Mouse (Mus musculus) ES-Bruce4 (cell line): Measurements from ENCODE around the gene Efnb2. TPM values are rescaled to one million over a fixed set of nuclear protein-coding genes. Genes with fewer than 3 reads are reported as not detected.
A peak's percentile ranks its signal among the peaks of the same experiment; 100 is the strongest.

Source experiments
- H3K27ac ChIP-seq: 2 replicates; pipeline ENCODE4 v1.5.1; 2012; ENCODE audit warnings: low read length, inconsistent platforms; ENCODE audit not compliant: insufficient read depth
- H3K27me3 ChIP-seq: 2 replicates; pipeline ENCODE4 v1.6.1; 2012; ENCODE audit warnings: mild to moderate bottlenecking, low read length, inconsistent platforms; ENCODE audit not compliant: control insufficient read depth, poor library complexity, insufficient read depth, severe bottlenecking
- H3K36me3 ChIP-seq: 2 replicates; pipeline ENCODE4 v1.6.1; 2012; ENCODE audit warnings: inconsistent platforms, mild to moderate bottlenecking, low read length, moderate library complexity; ENCODE audit not compliant: control insufficient read depth, poor library complexity, insufficient read depth, severe bottlenecking
- H3K4me1 ChIP-seq: one replicate; pipeline ENCODE4 v1.8.1; 2011; ENCODE audit warnings: low read length; ENCODE audit not compliant: control insufficient read depth, insufficient read depth
- H3K4me3 ChIP-seq: 2 replicates; pipeline ENCODE4 v1.5.1; 2011; ENCODE audit warnings: low read depth, mild to moderate bottlenecking, low read length
- H3K9ac ChIP-seq: 2 replicates; pipeline ENCODE4 v1.6.1; 2012; ENCODE audit warnings: low read depth, mild to moderate bottlenecking, inconsistent platforms; ENCODE audit not compliant: poor library complexity, severe bottlenecking
- H3K9me3 ChIP-seq: replicated peaks from 2 replicates; pipeline ENCODE4 v1.6.1; 2012; ENCODE audit warnings: mild to moderate bottlenecking, low read length, inconsistent platforms; ENCODE audit not compliant: control insufficient read depth, poor library complexity, insufficient read depth, severe bottlenecking
- CTCF ChIP-seq: IDR thresholded peaks from one replicate; pipeline ENCODE4 v1.8.1; 2011; ENCODE audit warnings: low read depth, low read length
- EP300 ChIP-seq: IDR thresholded peaks from 2 replicates; pipeline ENCODE4 v1.6.1; 2011; ENCODE audit warnings: low read depth, low read length; ENCODE audit not compliant: insufficient read depth
- POLR2A ChIP-seq: IDR thresholded peaks from one replicate; pipeline ENCODE4 v1.8.1; 2011; ENCODE audit warnings: low read length; ENCODE audit not compliant: insufficient read depth
- polyA plus RNA-seq: library from polyadenylated mRNA; stranded (reverse); fragments of >200 nt; gene quantifications from 2 replicates; pipeline ENCODE4 v1.2.4, GENCODE M21; 2011; ENCODE audit warnings: low read depth; ENCODE audit not compliant: missing spikeins, insufficient read depth, insufficient read length

Gene Efnb2
- polyA plus RNA-seq, 1 experiment = 22.8 TPM

DNA sequence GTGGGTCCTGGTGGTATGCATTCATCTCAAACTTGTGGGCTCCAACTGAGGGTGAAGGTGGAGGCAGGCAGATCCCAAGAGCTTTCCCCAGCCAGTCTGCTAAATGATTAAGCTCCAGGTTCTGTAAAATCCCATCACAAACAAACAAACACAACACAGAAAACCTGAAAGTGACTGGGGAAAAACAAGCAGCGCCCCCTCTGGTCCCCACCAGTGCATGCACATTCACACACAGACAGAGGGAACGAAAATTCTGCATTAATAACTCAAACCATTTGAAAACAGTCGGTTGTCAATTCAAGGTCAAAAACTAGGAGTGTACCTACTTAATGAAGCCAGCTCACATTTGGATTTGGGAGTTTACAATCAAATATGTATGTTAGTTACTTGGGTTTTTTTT lies 17.2 kb upstream of the Efnb2 start:
- TF ChIP-seq CTCF (peak; percentile 37), EP300 (no peak), POLR2A (no peak)
- H3K4me3 ChIP-seq = no peak overlapping the region
- H3K9ac ChIP-seq = no peak overlapping the region
- H3K4me1 ChIP-seq = peaks cover 3% of the 10 kb centered on the region
- no peaks in the 10 kb centered on the region for H3K27me3 ChIP-seq
- H3K27ac ChIP-seq = no peak overlapping the region
- peaks cover 92% of the 10 kb centered on the region for H3K36me3 ChIP-seq
- no peaks in the 10 kb centered on the region for H3K9me3 ChIP-seq

- H3K4me3 ChIP-seq = no peak overlapping the region
- H3K27ac ChIP-seq = no peak overlapping the region
- no peak overlapping the region for H3K9ac ChIP-seq
- H3K36me3 ChIP-seq = peaks cover 89% of the 10 kb centered on the region
- H3K9me3 ChIP-seq = no peaks in the 10 kb centered on the region
- H3K27me3 ChIP-seq = no peaks in the 10 kb centered on the region
- no peak for TF ChIP-seq POLR2A
- TF ChIP-seq EP300 = no peak
- TF ChIP-seq CTCF = no peak
- H3K4me1 ChIP-seq = peaks cover 1% of the 10 kb centered on the region
Measured at GRCm38 (mm10) chr8:8674864-8675263, 13.8 kb upstream of the Efnb2 start.

DNA sequence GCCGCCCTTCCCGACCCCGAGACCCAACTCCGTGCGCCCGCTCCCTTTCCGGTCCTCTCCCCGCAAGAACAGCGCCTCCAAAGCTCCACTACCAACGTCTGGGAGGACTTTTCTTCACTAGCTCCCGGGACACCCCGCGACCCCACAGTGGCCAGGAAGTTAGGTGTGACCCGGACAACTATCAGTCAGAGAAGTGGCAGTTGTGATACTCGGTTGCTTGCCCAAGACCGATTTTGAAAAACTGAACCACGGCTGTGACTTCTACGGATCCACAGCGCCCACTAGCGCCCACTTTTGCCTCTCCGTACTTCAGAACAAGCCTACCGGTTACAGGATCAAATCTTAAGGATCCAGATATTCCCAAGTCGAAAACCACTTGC lies 707 bp upstream of the Efnb2 start:
- Histone ChIP-seq H3K27me3 (peaks cover 2% of the 10 kb centered on the region; the same call in 1 of the 2 replicates), H3K4me3 (peak overlapping the region; percentile 91), H3K9me3 (no peaks in the 10 kb centered on the region), H3K36me3 (peaks cover 16% of the 10 kb centered on the region), H3K27ac (no peak overlapping the region), H3K4me1 (no peaks in the 10 kb centered on the region), H3K9ac (peak overlapping the region; percentile 83)
- TF ChIP-seq CTCF (peak; percentile 81), EP300 (no peak)

GRCm38 (mm10) chr8:8660307-8661098 lies 539 bp downstream of the Efnb2 start:
- Histone ChIP-seq H3K36me3 (peaks cover 7% of the 10 kb centered on the region; the same call in 1 of the 2 replicates), H3K4me1 (no peaks in the 10 kb centered on the region), H3K4me3 (peak overlapping the region; percentile 47), H3K9ac (peak overlapping the region; percentile 83), H3K9me3 (no peaks in the 10 kb centered on the region), H3K27me3 (peaks cover 2% of the 10 kb centered on the region; the same call in 1 of the 2 replicates), H3K27ac (no peak overlapping the region)
- TF ChIP-seq POLR2A (no peak), CTCF (no peak), EP300 (no peak)

DNA sequence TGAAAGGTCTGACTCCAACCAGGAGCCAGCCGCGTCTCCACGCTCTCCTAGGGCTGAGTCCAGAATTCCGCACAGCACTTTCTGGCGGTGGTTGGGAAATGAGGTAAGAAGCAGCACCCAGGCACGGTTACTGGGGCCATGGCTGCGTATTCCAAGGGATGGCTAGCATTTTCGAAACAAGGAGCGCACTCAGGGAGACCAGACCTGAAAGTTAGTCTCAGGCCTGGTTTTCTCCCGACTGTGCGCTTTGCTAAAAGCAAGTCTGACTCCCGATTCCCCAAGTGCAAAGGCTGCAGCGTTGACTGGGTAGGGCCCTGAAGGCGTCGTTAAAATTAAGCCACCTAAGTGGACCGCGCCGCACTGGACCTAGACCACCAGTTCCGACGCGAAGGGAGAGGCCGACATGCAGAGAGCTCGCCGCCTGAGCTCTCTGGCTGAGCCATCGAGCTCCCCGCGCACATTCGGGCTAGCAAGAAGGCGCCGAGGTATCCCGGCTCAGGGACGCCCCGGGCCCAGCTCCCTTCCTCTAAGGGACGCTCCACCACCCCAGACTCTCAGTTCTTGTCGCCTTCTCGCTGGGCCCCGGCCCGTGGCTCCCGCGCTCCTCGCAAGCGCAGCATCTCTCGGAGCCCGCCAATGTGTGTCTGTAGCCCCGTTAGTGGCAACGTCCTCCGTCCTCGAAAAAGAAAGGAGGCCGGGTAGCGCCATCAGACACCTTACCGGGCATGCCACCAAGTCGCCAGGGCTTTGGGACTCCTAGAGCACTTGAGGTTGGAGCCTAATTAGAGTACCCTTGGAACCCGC lies 1.3 kb downstream of the Efnb2 start:
- H3K9ac ChIP-seq = peak overlapping the region; percentile 83
- no peaks in the 10 kb centered on the region for H3K9me3 ChIP-seq
- H3K27me3 ChIP-seq = peaks cover 2% of the 10 kb centered on the region; the same call in 1 of the 2 replicates
- TF ChIP-seq POLR2A (no peak), CTCF (no peak)
- H3K4me3 ChIP-seq = peak overlapping the region; percentile 47
- H3K27ac ChIP-seq = no peak overlapping the region
- peaks cover 4% of the 10 kb centered on the region; the same call in 1 of the 2 replicates for H3K36me3 ChIP-seq
- H3K4me1 ChIP-seq = no peaks in the 10 kb centered on the region
